Mouse (Mus musculus) right cerebral cortex, postnatal 36 days (tissue): ENCODE data around the gene Rnf157.

Experiments used
- DNase-seq, 2 experiments: peaks; one replicate each; pipeline ENCODE4 v3.0.0; 2022; ENCODE audit warnings: low spot score in 2 of 2, mixed read lengths in 1 of 2

The Rnf157 gene

GRCm38 (mm10) chr11:116305423-116305822, 107.4 kb downstream of the Rnf157 start:
- no peak for DNase-seq

- DNase-seq = no peak
These were observed 114.2 kb downstream of the Rnf157 start for GRCm38 (mm10) chr11:116298621-116299020.

- DNase-seq = no peak
These were observed 114.6 kb downstream of the Rnf157 start for GRCm38 (mm10) chr11:116298221-116298620.

- DNase-seq = no peak
These were observed 115.8 kb downstream of the Rnf157 start for GRCm38 (mm10) chr11:116297017-116297416.

GRCm38 (mm10) chr11:116296191-116296734, 116.6 kb downstream of the Rnf157 start:
- DNase-seq = no peak

GRCm38 (mm10) chr11:116294319-116294718, 118.5 kb downstream of the Rnf157 start:
- no peak for DNase-seq

- DNase-seq = no peak
These were observed 119.2 kb downstream of the Rnf157 start for GRCm38 (mm10) chr11:116293538-116294137.

GRCm38 (mm10) chr11:116292401-116292800, 120.4 kb downstream of the Rnf157 start:
- DNase-seq = no peak

GRCm38 (mm10) chr11:116290556-116290955, 122.3 kb downstream of the Rnf157 start:
- no peak for DNase-seq

GRCm38 (mm10) chr11:116287351-116287750, 125.5 kb downstream of the Rnf157 start:
- DNase-seq = no peak
